Comparison of ENCODE assay signal across 8 mouse cellular contexts in genomic region chr17:35438885-35439284, GRCm38 (mm10). TPM values are rescaled to one million over a fixed set of nuclear protein-coding genes. Genes with fewer than 3 reads are reported as not detected.
DNase-seq lines count a peak whose midpoint lies in the region; ATAC-seq and TF ChIP-seq lines count a peak whose summit lies in the region.
"Not testable (repeated sequence)": the region's sequence is repeated elsewhere in the genome, so short reads cannot be mapped to it uniquely, and the experiment has no call there.

Gene H2-Q7 (plus strand): TSS chr17:35439155.

- H3K4me1 ChIP-seq in forebrain, postnatal 0 days (ENCODE audit: insufficient read depth); liver, embryonic 12.5 days: not testable (repeated sequence)

- not testable (repeated sequence) for TF ChIP-seq CTCF in forebrain, postnatal 0 days (IDR thresholded peaks at IDR 0.05; ENCODE audit: low read depth)

- DNase-seq in cerebellum, adult 18-20 months = peak; percentile 31 to 59
- peak; percentile 41 for DNase-seq in forebrain, postnatal 0 days
- DNase-seq in heart, postnatal 14 days = peak; percentile 70 to 87
- DNase-seq in kidney, postnatal 36 days = peak; percentile 87 to 90
- DNase-seq in spleen, postnatal 14 days (ENCODE audit: low spot score in 2 of 2) = peak; percentile 50 to 83

- intact Hi-C loops in heart, postnatal 14 days (cut with DNase I) = not testable (repeated sequence)

- peak within 1 kb of the TSS; percentile 87 for H3K4me2 ChIP-seq in forebrain, postnatal 0 days (ENCODE audit: low read depth)
- H3K4me2 ChIP-seq in liver, embryonic 12.5 days = peak within 1 kb of the TSS; percentile 66

- peak; percentile 96 for ATAC-seq in CD4-positive, CD25-positive, alpha-beta regulatory T cell, adult 4 months
- peak; percentile 95 for ATAC-seq in forebrain, postnatal 0 days
- peak; percentile 67 for ATAC-seq in liver, embryonic 12.5 days
- ATAC-seq in monocyte, adult 5-6 weeks (replicated peaks; ENCODE audit: insufficient number of reproducible peaks, low FRiP score, low TSS enrichment, poor library complexity, severe bottlenecking) = peak; percentile 94

- H3K27me3 ChIP-seq in forebrain, postnatal 0 days (ENCODE audit: insufficient read depth, low read length) = not testable (repeated sequence)
- H3K27me3 ChIP-seq in liver, embryonic 12.5 days (replicated peaks) = peaks cover 46% of the 10 kb centered on the region

- H3K9ac ChIP-seq in forebrain, postnatal 0 days = peak within 1 kb of the TSS; percentile 53
- peak within 1 kb of the TSS; percentile 50 for H3K9ac ChIP-seq in liver, embryonic 12.5 days

- H3K36me3 ChIP-seq in forebrain, postnatal 0 days (ENCODE audit: insufficient read depth); liver, embryonic 12.5 days: not testable (repeated sequence)

- H3K27ac ChIP-seq in forebrain, postnatal 0 days (ENCODE audit: low read depth, low read length); liver, embryonic 12.5 days: not testable (repeated sequence)

- 3% methylated on average over 18 of the region's 18 CpGs for WGBS in forebrain, postnatal 0 days
- 3% methylated on average over 18 of the region's 18 CpGs for WGBS in liver, embryonic 12.5 days (ENCODE audit: insufficient replicate concordance)

- not testable (repeated sequence) for H3K9me3 ChIP-seq in forebrain, postnatal 0 days (ENCODE audit: low read length); liver, embryonic 12.5 days (replicated peaks)

- H3K4me3 ChIP-seq in forebrain, postnatal 0 days (ENCODE audit: low read depth, low read length) = peak within 1 kb of the TSS; percentile 38
- H3K4me3 ChIP-seq in liver, embryonic 12.5 days = peak within 1 kb of the TSS; percentile 48

RNA-seq across cellular contexts. Expression of gene H2-Q7, which starts in this region (rescaled TPM):
- 1,000 to 10,000 TPM; 1,046 to 1,058 TPM for polyA plus RNA-seq in CD4-positive, CD25-positive, alpha-beta regulatory T cell, adult 4 months (2017; shearing (Covaris generic))
- total RNA-seq in forebrain, postnatal 0 days (2014; rRNA removed) = 1.7 and 2.4 TPM in 2 replicates
- 1.6 and 3.2 TPM in 2 replicates for polyA plus RNA-seq in forebrain, postnatal 0 days (2015; fragmentation: Nextera tagmentation; extraction: Ambion mirVana)
- total RNA-seq in heart, postnatal 14 days (2021) = 1 to 10 TPM; 1.3 to 1.9 TPM
- polyA plus RNA-seq in liver, embryonic 12.5 days (2016; fragmentation: Nextera tagmentation; extraction: Ambion mirVana) = 23.4 and 24.6 TPM in 2 replicates
- total RNA-seq in monocyte, adult 5-6 weeks (2017) = 209 to 404 TPM (median 224 TPM) in 3 replicates

Comparison
In these comparisons a context has a peak if more than half of its experiments do, and no peak if none do; other contexts are left out.
1. RNA of gene H2-Q7 (total RNA-seq): 209 to 404 TPM in monocyte, adult 5-6 weeks; 1.3 to 1.9 TPM in heart, postnatal 14 days and 1.7 to 2.4 TPM in forebrain, postnatal 0 days; every median in the first group is over 10 times any median in the second.
2. RNA of gene H2-Q7 (polyA plus RNA-seq): 1,046 to 1,058 TPM in CD4-positive, CD25-positive, alpha-beta regulatory T cell, adult 4 months; 23.4 to 24.6 TPM in liver, embryonic 12.5 days and 1.6 to 3.2 TPM in forebrain, postnatal 0 days; every median in the first group is over 10 times any median in the second.
3. Peak in every context shown above with its lines, with median percentiles within 50 percentile points of each other: ATAC-seq and DNase-seq.